Mouse (Mus musculus) ES-Bruce4 (cell line): Measurements from ENCODE around the gene Tcp11l2.

ENCODE experiments used
- CTCF ChIP-seq: IDR thresholded peaks from one replicate; pipeline ENCODE4 v1.8.1; 2011; ENCODE audit warnings: low read depth, low read length
- EP300 ChIP-seq: IDR thresholded peaks from 2 replicates; pipeline ENCODE4 v1.6.1; 2011; ENCODE audit warnings: low read depth, low read length; ENCODE audit not compliant: insufficient read depth
- POLR2A ChIP-seq: IDR thresholded peaks from one replicate; pipeline ENCODE4 v1.8.1; 2011; ENCODE audit warnings: low read length; ENCODE audit not compliant: insufficient read depth

- TF ChIP-seq CTCF: no peak
- TF ChIP-seq POLR2A: no peak
- no peak for TF ChIP-seq EP300
Observed at GRCm38 (mm10) chr10:84641576-84641975, 65.2 kb downstream of the Tcp11l2 start.
